Mouse (Mus musculus): Measurements from ENCODE around the gene Frem2.

The Frem2 gene

GRCm38 (mm10) chr3:53611106-53611505 is 46.0 kb downstream of the Frem2 start:
- no peak for DNase-seq

GRCm38 (mm10) chr3:53609851-53610250 is 47.3 kb downstream of the Frem2 start:
- DNase-seq: no peak

- DNase-seq: no peak
These were observed 57.0 kb downstream of the Frem2 start for GRCm38 (mm10) chr3:53600140-53600539.

GRCm38 (mm10) chr3:53599315-53599714 is 57.8 kb downstream of the Frem2 start:
- DNase-seq: no peak

- no peak for DNase-seq
These were observed 58.9 kb downstream of the Frem2 start for GRCm38 (mm10) chr3:53598153-53598800.

- no peak for DNase-seq
These were observed 62.7 kb downstream of the Frem2 start for GRCm38 (mm10) chr3:53594471-53594870.

- no peak for DNase-seq
These were observed 63.4 kb downstream of the Frem2 start for GRCm38 (mm10) chr3:53593718-53594117.

GRCm38 (mm10) chr3:53592036-53592435 is 65.1 kb downstream of the Frem2 start:
- DNase-seq: no peak

- no peak for DNase-seq
These were observed 67.0 kb downstream of the Frem2 start for GRCm38 (mm10) chr3:53590139-53590621.

GRCm38 (mm10) chr3:53583248-53583647 is 73.9 kb downstream of the Frem2 start:
- no peak for DNase-seq

- no peak for DNase-seq
These were observed 76.4 kb downstream of the Frem2 start for GRCm38 (mm10) chr3:53580596-53581254.

- no peak for DNase-seq
These were observed 77.9 kb downstream of the Frem2 start for GRCm38 (mm10) chr3:53579121-53579704.

GRCm38 (mm10) chr3:53576320-53577116 is 80.6 kb downstream of the Frem2 start:
- no peak for DNase-seq

GRCm38 (mm10) chr3:53574123-53574522 is 83.0 kb downstream of the Frem2 start:
- no peak for DNase-seq

- no peak for DNase-seq
These were observed 85.5 kb downstream of the Frem2 start for GRCm38 (mm10) chr3:53571663-53572062.

- DNase-seq: no peak
These were observed 92.6 kb downstream of the Frem2 start for GRCm38 (mm10) chr3:53564521-53564920.

GRCm38 (mm10) chr3:53563746-53564145 is 93.4 kb downstream of the Frem2 start:
- DNase-seq: no peak

GRCm38 (mm10) chr3:53561813-53562212 is 95.3 kb downstream of the Frem2 start:
- DNase-seq: no peak

- DNase-seq: no peak
These were observed 98.1 kb downstream of the Frem2 start for GRCm38 (mm10) chr3:53559056-53559455.

- DNase-seq: no peak
These were observed 98.9 kb downstream of the Frem2 start for GRCm38 (mm10) chr3:53558230-53558629.

- no peak for DNase-seq
These were observed 99.6 kb downstream of the Frem2 start for GRCm38 (mm10) chr3:53557388-53558214.
